Mouse (Mus musculus) MN1 (cell line): Measurements from ENCODE around the gene Cacng3.

ENCODE experiments used
- DNase-seq: peaks from one replicate; pipeline ENCODE4 v3.0.0-alpha.2; 2016; ENCODE audit warnings: low spot score

Gene Cacng3

GRCm38 (mm10) chr7:122723358-122723876, 53.1 kb downstream of the Cacng3 start:
- no peak for DNase-seq

DNA sequence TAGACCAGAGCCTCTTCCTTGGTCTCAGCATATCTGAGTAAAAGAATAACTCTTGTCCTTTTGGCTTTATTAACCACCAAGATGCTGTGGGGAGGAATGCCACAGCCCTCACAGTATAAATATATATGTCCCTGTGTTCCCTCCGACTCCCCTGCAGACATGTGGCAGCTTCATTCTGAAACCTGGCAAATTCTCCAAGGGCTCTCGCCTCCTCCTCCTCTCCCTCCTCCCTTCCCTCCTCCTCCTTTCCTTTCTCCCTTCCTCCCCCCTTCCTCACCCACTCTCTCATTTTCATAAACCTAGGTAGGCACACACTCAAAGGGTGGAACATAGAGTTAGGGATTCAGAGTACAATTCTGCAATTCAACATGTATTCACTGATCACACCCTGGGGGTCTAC, 56.1 kb downstream of the Cacng3 start:
- DNase-seq = no peak

- DNase-seq = no peak
Measured at GRCm38 (mm10) chr7:122728186-122728585, 57.9 kb downstream of the Cacng3 start.

DNA sequence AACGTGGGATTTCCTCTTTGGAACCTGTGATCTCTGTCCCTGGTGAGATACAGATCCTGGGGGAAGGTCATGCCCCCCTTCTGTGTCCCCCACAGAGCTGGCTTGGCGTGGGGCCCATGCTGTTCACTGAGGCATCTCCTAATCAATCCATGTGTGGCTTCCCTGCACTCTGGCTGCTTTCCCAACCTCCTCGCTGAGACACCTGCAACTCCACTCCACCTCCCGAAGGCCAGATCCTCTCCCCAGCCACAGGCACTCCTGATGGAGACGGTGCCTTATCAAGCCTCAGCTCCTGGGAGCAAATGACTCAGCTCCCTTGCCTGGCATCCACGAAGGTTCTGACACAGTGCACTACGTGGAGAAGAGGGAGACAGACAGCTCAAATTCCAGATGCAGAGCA, 58.6 kb downstream of the Cacng3 start:
- DNase-seq = peak; percentile 56

DNA sequence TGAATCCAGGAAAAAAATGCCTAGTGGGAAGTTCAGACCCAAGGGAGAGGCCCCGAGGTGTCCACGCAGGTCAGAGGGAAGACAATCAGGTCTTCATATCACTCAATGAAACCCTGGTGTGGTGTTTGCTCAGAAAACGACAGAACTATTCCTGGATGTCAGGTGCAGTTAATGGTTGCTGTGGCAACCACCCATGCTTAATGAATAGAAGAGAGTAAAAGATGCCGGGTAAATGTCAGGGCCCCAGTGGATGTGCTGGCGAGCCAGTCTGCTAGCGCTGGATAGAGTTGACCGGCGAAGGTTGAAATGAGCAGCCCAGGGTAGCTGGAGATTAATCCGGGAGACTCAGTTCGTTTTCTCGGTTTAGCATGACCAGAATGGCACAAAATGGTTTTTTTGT, 65.0 kb downstream of the Cacng3 start:
- DNase-seq = no peak

GRCm38 (mm10) chr7:122738541-122738940, 68.2 kb downstream of the Cacng3 start:
- no peak for DNase-seq

DNA sequence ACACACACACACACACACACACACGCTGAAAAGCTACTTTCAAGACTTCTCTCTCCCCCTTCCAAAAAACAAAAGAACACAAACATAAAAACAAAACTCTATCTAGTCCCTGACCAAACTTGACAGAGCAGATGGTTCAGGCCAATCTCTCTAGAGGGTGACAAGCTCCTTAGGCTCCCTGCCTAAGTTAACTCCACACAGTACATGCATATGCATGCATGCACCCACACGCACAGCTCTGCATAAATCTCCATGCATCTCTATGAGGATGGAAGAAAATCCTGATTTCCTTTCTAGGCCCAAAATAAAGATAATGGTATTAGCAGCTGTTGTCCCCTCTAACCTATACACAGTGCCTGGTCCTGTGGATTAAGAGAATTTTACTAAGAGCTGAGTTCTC, 70.4 kb downstream of the Cacng3 start:
- no peak for DNase-seq

- no peak for DNase-seq
Measured at GRCm38 (mm10) chr7:122755920-122756603, 85.8 kb downstream of the Cacng3 start.

DNA sequence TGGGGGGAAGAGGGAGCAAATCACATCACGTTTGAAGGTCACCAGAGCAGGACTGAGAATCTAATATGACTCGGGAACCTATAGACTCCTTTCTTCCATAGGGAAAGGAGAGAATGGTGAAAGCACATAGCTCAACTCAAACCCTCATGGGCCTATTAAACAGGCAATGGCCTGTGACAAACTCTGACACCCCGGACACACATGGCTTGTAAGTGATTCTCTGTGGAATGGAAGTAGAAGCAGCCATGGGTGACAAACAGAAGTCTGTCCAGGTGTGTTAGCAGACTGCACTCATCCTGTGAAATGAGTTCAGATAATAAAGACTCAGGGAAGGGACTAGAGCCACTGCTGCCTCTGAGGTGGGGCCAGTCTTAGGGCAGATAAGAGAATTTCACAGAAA, 88.4 kb downstream of the Cacng3 start:
- DNase-seq = no peak

DNA sequence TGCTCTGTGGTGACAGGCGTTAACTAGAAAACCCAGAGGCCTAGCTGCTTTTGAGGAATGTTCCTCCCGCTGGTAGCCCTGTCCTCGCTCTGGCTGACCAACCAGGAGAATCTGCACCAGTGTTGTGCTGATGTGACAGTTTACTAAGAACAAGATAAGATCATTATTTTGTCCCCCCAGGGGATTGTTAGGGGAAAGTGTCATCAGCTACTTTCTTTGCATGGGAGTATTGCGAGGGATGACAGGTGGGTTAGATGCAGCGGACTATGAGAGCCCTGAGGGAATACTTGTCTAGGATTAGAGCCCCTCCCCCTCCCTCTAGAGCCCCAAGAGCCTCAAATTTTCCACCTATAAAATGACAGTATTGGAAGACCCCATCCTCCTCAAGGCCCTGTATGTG, 94.2 kb downstream of the Cacng3 start:
- DNase-seq = no peak

DNA sequence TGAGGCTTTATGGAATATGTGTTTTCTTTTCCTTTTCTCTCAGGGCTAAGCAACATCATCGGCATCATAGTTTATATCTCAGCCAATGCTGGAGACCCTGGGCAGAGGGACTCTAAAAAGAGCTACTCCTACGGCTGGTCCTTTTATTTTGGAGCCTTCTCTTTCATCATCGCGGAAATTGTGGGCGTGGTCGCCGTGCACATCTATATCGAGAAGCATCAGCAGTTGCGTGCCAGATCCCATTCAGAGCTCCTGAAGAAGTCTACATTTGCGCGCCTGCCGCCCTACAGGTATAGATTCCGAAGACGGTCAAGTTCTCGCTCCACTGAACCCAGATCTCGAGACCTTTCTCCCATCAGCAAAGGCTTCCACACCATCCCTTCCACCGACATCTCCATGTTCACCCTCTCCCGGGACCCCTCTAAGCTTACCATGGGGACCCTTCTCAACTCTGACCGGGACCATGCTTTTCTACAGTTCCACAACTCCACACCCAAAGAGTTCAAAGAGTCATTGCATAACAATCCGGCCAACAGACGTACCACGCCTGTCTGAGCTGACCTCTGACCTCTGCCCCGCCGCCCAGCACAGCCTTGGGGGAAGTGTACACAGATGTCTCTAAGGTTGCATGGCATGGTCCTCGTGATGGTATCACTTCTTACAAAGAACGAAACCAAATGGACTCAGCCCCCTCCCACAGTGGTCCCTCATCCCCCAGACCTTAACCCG, 98.2 kb downstream of the Cacng3 start:
- DNase-seq = no peak

DNA sequence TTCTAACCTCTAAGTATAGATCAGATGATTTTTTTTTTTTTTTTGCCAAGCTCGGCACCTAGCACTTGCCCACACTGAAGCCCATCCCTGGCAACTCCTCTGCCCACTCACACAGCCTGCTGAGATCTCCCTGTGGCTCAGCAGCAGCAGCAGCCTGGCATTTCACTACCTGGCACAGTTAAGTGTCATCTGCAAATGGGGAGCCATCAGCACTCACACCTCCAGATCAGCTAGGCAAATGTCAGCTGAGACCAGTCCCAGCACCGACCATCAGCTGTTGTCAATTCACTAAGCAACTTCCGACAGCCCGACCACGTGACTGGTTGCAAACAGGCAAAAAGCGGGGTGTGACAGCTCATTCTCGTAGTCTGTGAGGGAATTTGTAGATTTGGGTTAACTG, 109.3 kb downstream of the Cacng3 start:
- no peak for DNase-seq

- DNase-seq = no peak
Measured at GRCm38 (mm10) chr7:122789929-122790328, 119.6 kb downstream of the Cacng3 start.

DNA sequence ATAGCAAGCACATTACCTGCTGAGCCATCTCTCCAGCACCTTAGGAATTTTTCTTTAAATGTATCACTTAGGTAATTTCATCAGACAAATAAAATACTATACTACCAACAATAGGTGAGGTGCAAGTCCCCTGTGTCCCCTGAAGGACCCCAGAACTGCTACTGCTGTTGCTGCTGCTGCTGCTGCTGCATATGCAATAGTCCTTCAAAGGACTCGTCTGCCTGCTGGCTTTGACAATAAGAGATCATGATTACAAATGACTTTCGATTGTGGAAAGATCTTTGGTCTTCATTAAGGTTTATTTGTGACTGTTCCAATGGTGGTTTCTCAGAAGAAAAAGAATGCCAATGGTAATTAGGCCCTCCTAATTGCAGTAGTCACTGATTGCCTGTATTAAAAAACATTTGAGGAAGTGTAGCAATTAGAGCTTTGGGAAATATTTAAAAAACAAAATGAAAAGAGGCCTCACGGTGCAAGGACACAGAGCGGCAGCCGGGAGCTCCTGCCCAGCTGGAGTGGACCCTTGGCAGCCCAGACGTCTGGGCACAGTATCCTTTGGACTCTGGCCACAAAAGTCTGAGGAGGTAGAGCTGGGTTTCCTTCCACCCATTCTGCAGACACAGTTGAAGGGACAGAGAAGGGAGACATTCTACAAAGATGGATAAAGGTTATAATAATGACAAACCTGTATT, 123.5 kb downstream of the Cacng3 start:
- no peak for DNase-seq

DNA sequence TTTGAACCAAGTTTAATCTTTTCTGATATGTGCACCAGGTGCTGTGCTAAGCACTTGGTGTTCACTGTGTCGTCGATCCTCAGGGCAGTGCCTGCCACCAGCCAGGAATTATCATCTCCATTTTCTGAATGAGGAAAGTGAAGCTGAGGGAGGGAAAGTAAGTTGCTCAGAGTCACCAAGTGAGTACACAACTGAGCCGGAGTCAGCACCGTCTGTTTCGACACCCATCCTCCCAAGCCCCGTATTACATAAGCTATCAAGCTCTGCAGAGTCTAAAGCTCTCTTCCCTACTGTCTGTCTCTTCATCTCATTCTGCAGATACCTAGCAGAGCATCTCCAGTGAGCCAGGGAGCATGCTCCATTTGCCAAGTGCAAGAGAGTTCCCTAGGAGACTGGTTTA, 124.8 kb downstream of the Cacng3 start:
- no peak for DNase-seq

DNA sequence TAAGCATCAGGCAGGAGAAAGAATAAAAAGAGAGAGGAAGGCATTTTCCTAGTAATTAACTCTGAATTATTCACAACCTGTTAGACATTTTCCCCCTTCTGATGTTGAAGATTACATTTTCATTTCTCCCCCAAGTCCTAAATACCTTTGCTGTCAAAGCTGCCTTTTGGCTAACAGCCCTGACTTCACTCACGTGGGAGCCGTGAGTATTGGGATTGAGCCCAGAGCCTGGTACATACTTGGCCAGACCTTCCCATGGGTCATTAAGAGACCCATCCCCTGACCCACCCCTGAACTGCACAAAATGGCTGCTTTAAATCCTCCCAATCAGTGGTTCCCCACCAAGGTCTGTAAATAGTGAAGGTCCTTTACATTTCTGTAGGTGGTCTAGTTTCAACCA, 130.5 kb downstream of the Cacng3 start:
- DNase-seq = no peak

DNA sequence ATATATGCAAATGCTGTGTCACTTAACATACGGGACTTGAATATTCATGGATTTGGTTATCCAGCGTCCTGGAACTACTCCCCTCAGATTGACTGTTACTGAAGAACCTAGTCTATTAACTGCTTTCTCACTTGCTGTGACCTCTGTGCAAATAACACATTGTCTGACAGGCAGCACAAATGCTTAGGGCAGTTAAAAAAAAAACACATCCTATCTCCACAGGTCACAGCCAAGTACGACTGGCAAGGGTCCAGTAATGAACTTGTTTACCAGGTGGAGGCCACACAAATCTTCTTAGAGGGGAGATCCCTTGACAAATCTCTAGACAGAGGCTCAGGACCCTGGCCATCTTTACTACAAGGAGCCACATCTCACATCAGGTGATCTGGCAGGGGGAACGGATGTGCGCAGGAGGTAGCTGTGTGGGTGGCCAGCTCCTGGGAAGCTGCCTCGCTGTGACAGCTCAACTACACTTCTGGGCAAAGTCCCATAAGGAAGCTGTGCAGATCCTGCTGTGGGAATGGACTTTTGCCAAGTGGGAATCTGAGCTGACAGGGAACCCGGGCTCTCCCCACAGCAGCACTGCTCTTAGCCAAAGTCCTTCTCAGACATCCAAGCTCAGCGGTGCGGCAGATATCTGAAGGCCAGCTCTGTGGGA, 133.7 kb downstream of the Cacng3 start:
- peak; percentile 74 for DNase-seq

GRCm38 (mm10) chr7:122806531-122806930, 136.2 kb downstream of the Cacng3 start:
- no peak for DNase-seq

- DNase-seq = no peak
Measured at GRCm38 (mm10) chr7:122813724-122814123, 143.4 kb downstream of the Cacng3 start.

DNA sequence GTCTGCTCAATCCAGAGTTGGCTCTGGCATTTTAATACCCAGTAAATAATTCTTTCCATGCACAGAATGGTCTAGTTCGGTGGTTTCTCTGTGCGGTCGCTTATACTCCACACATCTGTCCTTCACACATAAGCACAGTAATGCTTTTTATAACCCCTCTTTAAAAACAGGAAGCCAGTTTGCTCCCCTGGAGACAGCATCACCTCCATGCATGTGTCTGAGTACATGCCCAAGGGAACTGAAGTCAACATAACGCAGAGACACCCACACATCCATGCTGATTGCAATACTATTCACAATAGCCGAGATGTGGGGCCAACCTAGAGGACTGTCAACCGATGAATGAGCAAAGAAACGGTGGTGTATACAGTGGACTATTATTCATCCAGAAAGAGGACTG, 147.3 kb downstream of the Cacng3 start:
- DNase-seq = no peak
